Mouse (Mus musculus) small intestine, adult 2 months (tissue): ENCODE measurements around the gene Ssh1.
A peak's percentile ranks its signal among the peaks of the same experiment; 100 is the strongest.

Source experiments
- CTCF ChIP-seq: fragments of 200-500 bp; IDR thresholded peaks from 2 replicates; pipeline ENCODE4 v1.5.1; 2012; ENCODE audit warnings: low read depth, mild to moderate bottlenecking, control low read depth, inconsistent platforms, low read length, moderate library complexity, mixed read lengths; ENCODE audit not compliant: insufficient replicate concordance, insufficient read length; ENCODE audit errors: extremely low read depth
- POLR2A ChIP-seq: fragments of 200-500 bp; IDR thresholded peaks from 2 replicates; pipeline ENCODE4 v1.6.1; 2012; ENCODE audit warnings: low read depth, mild to moderate bottlenecking, control low read depth, inconsistent platforms, low read length, moderate library complexity

- peak; percentile 99 for TF ChIP-seq CTCF
- no peak for TF ChIP-seq POLR2A
Measured at GRCm38 (mm10) chr5:113956510-113956909, 37.2 kb downstream of the Ssh1 start.
